Mouse (Mus musculus) limb, embryonic 12.5 days (tissue): ENCODE results near the gene Mef2a. TPM values are rescaled to one million over a fixed set of nuclear protein-coding genes. Genes with fewer than 3 reads are reported as not detected.

Source experiments
- ATAC-seq: fragments of 200-750 bp; cut with Nextera tagmentation; 2 replicates; pipeline ENCODE4 v1.8.0; 2017; ENCODE audit warnings: low read depth, moderate TSS enrichment; ENCODE audit not compliant: insufficient number of reproducible peaks, insufficient read depth, low FRiP score, low TSS enrichment
- H3K27ac ChIP-seq: fragments of 300-500 bp; sonication (generic); 2 replicates; pipeline ENCODE4 v1.5.1; 2016; ENCODE audit warnings: mild to moderate bottlenecking, moderate library complexity
- H3K27me3 ChIP-seq: fragments of 300-500 bp; sonication (generic); 2 replicates; pipeline ENCODE4 v1.6.1; 2016; ENCODE audit warnings: mild to moderate bottlenecking, moderate library complexity
- H3K36me3 ChIP-seq: fragments of 300-500 bp; sonication (generic); 2 replicates; pipeline ENCODE4 v1.6.1; 2016; ENCODE audit warnings: mild to moderate bottlenecking, moderate library complexity
- H3K4me1 ChIP-seq: fragments of 300-500 bp; sonication (generic); replicated peaks from 2 replicates; pipeline ENCODE4 v1.6.1; 2016
- H3K4me2 ChIP-seq: fragments of 300-500 bp; sonication (generic); 2 replicates; pipeline ENCODE4 v1.6.1; 2016; ENCODE audit warnings: mild to moderate bottlenecking, moderate library complexity
- H3K4me3 ChIP-seq: fragments of 300-500 bp; sonication (generic); replicated peaks from 2 replicates; pipeline ENCODE4 v1.5.1; 2016; ENCODE audit warnings: mild to moderate bottlenecking
- H3K9ac ChIP-seq: fragments of 300-500 bp; sonication (generic); replicated peaks from 2 replicates; pipeline ENCODE4 v1.6.1; 2016; ENCODE audit warnings: mild to moderate bottlenecking, moderate library complexity
- H3K9me3 ChIP-seq: fragments of 300-500 bp; sonication (generic); 2 replicates; pipeline ENCODE4 v1.6.1; 2016; ENCODE audit warnings: mild to moderate bottlenecking, moderate library complexity
- WGBS: fragments of 180-500 bp; shearing (Covaris S2); methylation state at CpG from one replicate; pipeline ENCODE4 v1.1.7; 2016; 5-methylcytosine and 5-hydroxymethylcytosine counted together
- polyA plus RNA-seq: library from polyadenylated mRNA; unstranded; fragments of >200 nt; fragmentation: Nextera tagmentation; extraction: Ambion mirVana; gene quantifications from 2 replicates; pipeline ENCODE4 v1.2.1, GENCODE M21; 2016

The Mef2a gene
- polyA plus RNA-seq, 1 experiment from 2014 or later = 30.3 TPM

GRCm38 (mm10) chr7:67368394-67368793, 4.3 kb downstream of the Mef2a start:
- no peaks in the 10 kb centered on the region for H3K36me3 ChIP-seq
- H3K4me3 ChIP-seq = no peak overlapping the region
- no peak overlapping the region for H3K4me2 ChIP-seq
- no peak overlapping the region for H3K27ac ChIP-seq
- no peak for ATAC-seq
- no peak overlapping the region for H3K9ac ChIP-seq
- H3K27me3 ChIP-seq = no peaks in the 10 kb centered on the region
- WGBS = 95% methylated on average over 2 of the region's 2 CpGs
- no peaks in the 10 kb centered on the region for H3K9me3 ChIP-seq
- H3K4me1 ChIP-seq = peaks cover 6% of the 10 kb centered on the region; the same call in 1 of the 2 replicates

DNA sequence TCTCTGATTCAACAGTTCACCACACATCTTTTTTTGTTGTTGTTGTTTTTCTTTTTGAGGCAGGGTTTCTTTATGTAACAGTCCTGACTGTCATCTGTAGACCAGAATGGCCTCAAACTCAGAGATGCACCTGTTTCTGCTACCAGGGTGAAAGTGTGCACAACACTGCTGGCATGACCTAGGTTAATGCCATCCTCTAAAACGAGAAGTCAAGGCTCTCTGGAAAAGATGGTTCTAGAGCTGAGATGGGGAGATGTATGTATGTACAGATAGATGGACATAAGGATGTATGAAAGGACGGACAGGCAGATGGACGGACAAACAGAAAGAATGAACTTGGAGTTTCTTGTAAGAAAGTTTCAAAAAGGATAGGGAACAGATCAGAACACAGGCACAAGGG, 12.1 kb downstream of the Mef2a start:
- peaks cover 8% of the 10 kb centered on the region for H3K9me3 ChIP-seq
- H3K4me1 ChIP-seq = 0 out of 2 replicates have a peak, but pooled peaks cover 2% of the 10 kb centered on the region
- no peak overlapping the region for H3K9ac ChIP-seq
- no peak overlapping the region for H3K4me3 ChIP-seq
- H3K4me2 ChIP-seq = no peak overlapping the region
- 86% methylated on average over 3 of the region's 3 CpGs for WGBS
- ATAC-seq = no peak
- no peaks in the 10 kb centered on the region for H3K27me3 ChIP-seq
- H3K36me3 ChIP-seq = peaks cover 5% of the 10 kb centered on the region
- no peak overlapping the region for H3K27ac ChIP-seq

- peaks cover 10% of the 10 kb centered on the region for H3K9me3 ChIP-seq
- H3K36me3 ChIP-seq = peaks cover 7% of the 10 kb centered on the region
These were observed 12.8 kb downstream of the Mef2a start for GRCm38 (mm10) chr7:67359863-67360262.

DNA sequence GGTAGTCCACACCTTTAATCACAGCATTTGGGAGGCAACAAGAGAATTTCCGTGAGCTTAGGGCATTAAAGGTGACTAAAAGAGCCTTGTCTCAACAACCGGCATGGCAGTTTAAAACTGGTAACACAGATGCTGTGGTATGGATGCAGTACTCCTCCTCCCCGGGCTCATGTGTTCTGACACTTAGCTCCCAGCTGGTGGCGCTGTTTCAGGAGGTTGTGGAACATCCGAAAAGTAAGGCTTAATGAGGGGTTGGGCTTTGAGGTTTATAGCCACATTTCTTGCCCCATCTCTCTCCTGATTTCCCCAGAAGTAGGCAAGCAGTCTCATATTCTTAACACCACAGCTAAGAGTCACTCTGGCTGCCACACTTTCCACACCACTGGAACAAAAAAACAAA, 16.8 kb downstream of the Mef2a start:
- Histone ChIP-seq H3K9me3 (peaks cover 10% of the 10 kb centered on the region), H3K4me1 (0 out of 2 replicates have a peak, but pooled peaks cover 2% of the 10 kb centered on the region), H3K36me3 (peaks cover 7% of the 10 kb centered on the region), H3K4me3 (no peak overlapping the region), H3K9ac (no peak overlapping the region), H3K27ac (no peak overlapping the region), H3K27me3 (no peaks in the 10 kb centered on the region), H3K4me2 (no peak overlapping the region)
- 92% methylated on average over 5 of the region's 5 CpGs for WGBS
- no peak for ATAC-seq

More at GRCm38 (mm10) chr7:67359863-67360262, 12.8 kb downstream of the Mef2a start:
- 0 out of 2 replicates have a peak, but pooled peaks cover 2% of the 10 kb centered on the region for H3K4me1 ChIP-seq
- H3K9ac ChIP-seq = no peak overlapping the region
- no peak overlapping the region; the same call in 1 of the 2 replicates for H3K27ac ChIP-seq
- H3K4me3 ChIP-seq = no peak overlapping the region
- ATAC-seq = no peak
- no peak overlapping the region for H3K4me2 ChIP-seq
- no peaks in the 10 kb centered on the region for H3K27me3 ChIP-seq

DNA sequence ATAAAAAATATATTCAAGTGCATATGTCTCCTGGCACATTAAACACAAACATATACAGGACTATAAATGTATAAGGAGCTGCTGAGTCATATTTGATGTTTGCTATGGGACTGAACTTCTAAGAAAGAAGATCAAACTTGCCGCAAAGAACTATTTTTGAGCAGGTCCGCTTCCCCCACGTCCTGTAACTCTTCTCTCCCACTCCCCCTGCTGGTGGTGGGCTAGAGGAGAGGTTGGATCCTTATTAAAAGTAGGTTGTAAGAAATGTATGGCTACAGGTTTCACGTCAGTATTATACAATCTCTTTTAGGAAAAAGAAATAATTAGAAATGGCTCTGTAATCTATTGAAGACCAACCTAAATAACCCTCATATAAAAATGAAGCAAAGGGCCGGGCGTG, 19.0 kb downstream of the Mef2a start:
- WGBS = 88% methylated on average over 6 of the region's 6 CpGs
- H3K36me3 ChIP-seq = peaks cover 7% of the 10 kb centered on the region
- no peak overlapping the region for H3K9ac ChIP-seq
- ATAC-seq = no peak
- H3K27me3 ChIP-seq = no peaks in the 10 kb centered on the region
- H3K9me3 ChIP-seq = peaks cover 10% of the 10 kb centered on the region
- H3K4me2 ChIP-seq = no peak overlapping the region
- no peak overlapping the region for H3K27ac ChIP-seq
- H3K4me1 ChIP-seq = no peaks in the 10 kb centered on the region
- no peak overlapping the region for H3K4me3 ChIP-seq

- no peak for ATAC-seq
- Histone ChIP-seq H3K36me3 (peaks cover 7% of the 10 kb centered on the region), H3K4me1 (no peaks in the 10 kb centered on the region), H3K9ac (no peak overlapping the region), H3K9me3 (peaks cover 10% of the 10 kb centered on the region), H3K4me2 (no peak overlapping the region), H3K4me3 (no peak overlapping the region), H3K27me3 (no peaks in the 10 kb centered on the region), H3K27ac (no peak overlapping the region)
- WGBS = 77% methylated on average over 4 of the region's 4 CpGs
These were observed 19.7 kb downstream of the Mef2a start for GRCm38 (mm10) chr7:67352989-67353388.

- Histone ChIP-seq H3K4me1 (no peaks in the 10 kb centered on the region), H3K4me3 (no peak overlapping the region), H3K4me2 (no peak overlapping the region), H3K27me3 (no peaks in the 10 kb centered on the region), H3K9me3 (no peaks in the 10 kb centered on the region), H3K36me3 (peaks cover 3% of the 10 kb centered on the region; the same call in 1 of the 2 replicates), H3K27ac (no peak overlapping the region), H3K9ac (no peak overlapping the region)
- 79% methylated on average over 1 of the region's 1 CpGs for WGBS
- no peak for ATAC-seq
These were observed 28.2 kb downstream of the Mef2a start for GRCm38 (mm10) chr7:67344443-67344842.

DNA sequence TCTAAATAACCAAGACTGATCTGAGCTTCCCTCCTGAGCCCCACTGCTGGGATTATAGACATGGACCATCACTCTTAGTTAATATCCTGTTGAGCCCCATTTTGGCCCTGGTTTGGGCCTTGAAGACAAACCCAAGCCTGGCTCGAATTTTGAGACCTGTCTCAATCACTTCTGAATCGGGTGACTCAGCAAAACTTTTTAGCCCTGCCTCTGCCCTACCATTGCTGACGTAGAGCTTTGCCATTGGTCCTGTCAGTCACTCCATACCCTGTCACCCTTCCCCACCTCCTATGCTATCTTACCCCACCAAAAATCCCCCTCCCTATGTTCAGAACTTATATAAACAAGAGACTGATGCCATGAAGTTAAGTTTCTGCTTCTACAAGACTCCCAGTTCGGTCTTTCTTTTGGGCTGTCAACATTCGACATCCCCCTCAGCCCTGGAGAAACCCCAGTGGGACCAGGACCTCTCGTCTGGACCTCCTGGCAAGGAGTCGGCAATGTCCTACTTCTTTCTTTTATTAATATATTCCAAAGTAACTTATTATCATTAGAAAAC, 30.5 kb downstream of the Mef2a start:
- no peak overlapping the region for H3K9ac ChIP-seq
- 88% methylated on average over 7 of the region's 7 CpGs for WGBS
- H3K27me3 ChIP-seq = no peaks in the 10 kb centered on the region
- H3K9me3 ChIP-seq = peaks cover 3% of the 10 kb centered on the region; the same call in 1 of the 2 replicates
- H3K27ac ChIP-seq = no peak overlapping the region
- H3K36me3 ChIP-seq = peaks cover 3% of the 10 kb centered on the region; the same call in 1 of the 2 replicates
- no peak overlapping the region for H3K4me2 ChIP-seq
- H3K4me1 ChIP-seq = no peaks in the 10 kb centered on the region
- no peak overlapping the region for H3K4me3 ChIP-seq
- ATAC-seq = no peak

- H3K27me3 ChIP-seq = no peaks in the 10 kb centered on the region
- H3K9me3 ChIP-seq = no peaks in the 10 kb centered on the region
- peaks cover under 1% of the 10 kb centered on the region; the same call in 1 of the 2 replicates for H3K36me3 ChIP-seq
- no peaks in the 10 kb centered on the region for H3K4me1 ChIP-seq
- H3K9ac ChIP-seq = no peak overlapping the region
- no peak overlapping the region for H3K4me2 ChIP-seq
- WGBS = 72% methylated on average over 1 of the region's 1 CpGs
- H3K4me3 ChIP-seq = no peak overlapping the region
- no peak overlapping the region for H3K27ac ChIP-seq
- ATAC-seq = no peak
These were observed 52.3 kb downstream of the Mef2a start for GRCm38 (mm10) chr7:67320359-67320758.

DNA sequence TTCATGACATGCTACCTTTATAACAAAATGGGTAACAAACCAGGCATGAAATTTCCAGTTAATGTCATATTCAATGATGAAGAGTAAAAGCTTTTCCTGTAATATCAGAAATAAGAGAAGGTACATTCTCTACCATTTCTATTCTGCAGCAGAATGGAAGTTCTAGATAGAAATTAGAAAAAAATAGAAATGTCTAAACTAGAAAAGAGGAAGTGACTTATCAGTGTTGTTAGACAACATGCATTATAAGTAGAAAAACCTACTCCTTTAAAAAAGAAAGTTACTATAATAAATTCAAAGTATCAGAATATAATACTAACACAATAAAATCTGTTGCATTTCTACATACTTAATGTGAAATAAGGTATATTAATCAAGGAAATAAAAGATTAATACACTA, 54.0 kb downstream of the Mef2a start:
- Histone ChIP-seq H3K4me2 (no peak overlapping the region), H3K4me3 (no peak overlapping the region), H3K9ac (no peak overlapping the region), H3K27me3 (no peaks in the 10 kb centered on the region), H3K27ac (no peak overlapping the region), H3K4me1 (no peaks in the 10 kb centered on the region), H3K9me3 (no peaks in the 10 kb centered on the region), H3K36me3 (peaks cover 7% of the 10 kb centered on the region; the same call in 1 of the 2 replicates)
- no peak for ATAC-seq

GRCm38 (mm10) chr7:67313200-67313599, 59.5 kb downstream of the Mef2a start:
- Histone ChIP-seq H3K27me3 (no peaks in the 10 kb centered on the region), H3K4me3 (no peak overlapping the region), H3K36me3 (peaks cover 13% of the 10 kb centered on the region; the same call in 1 of the 2 replicates), H3K9ac (no peak overlapping the region), H3K9me3 (no peaks in the 10 kb centered on the region), H3K4me1 (no peaks in the 10 kb centered on the region), H3K27ac (no peak overlapping the region), H3K4me2 (no peak overlapping the region)
- 86% methylated on average over 3 of the region's 3 CpGs for WGBS
- no peak for ATAC-seq

DNA sequence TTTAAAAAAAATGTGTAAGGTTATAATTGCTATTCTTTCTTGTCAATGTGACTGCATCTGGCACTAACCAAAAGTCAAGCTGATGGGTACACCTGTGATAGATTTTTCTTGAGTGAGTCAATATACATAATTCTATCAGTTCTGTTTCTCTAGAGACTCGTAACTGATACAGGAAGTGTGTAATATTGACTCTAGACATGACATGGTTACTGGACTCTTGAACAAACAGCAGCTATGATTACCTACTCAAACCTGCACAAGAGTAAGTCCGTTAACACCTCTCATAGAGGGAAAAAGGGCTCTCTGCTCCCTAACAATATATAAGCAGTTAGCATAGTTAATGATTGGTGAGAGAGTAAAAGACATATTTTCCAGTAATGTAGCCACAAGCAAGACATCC, 62.5 kb downstream of the Mef2a start:
- Histone ChIP-seq H3K4me3 (no peak overlapping the region), H3K36me3 (peaks cover 10% of the 10 kb centered on the region; the same call in 1 of the 2 replicates), H3K4me2 (no peak overlapping the region), H3K27me3 (no peaks in the 10 kb centered on the region), H3K27ac (no peak overlapping the region), H3K4me1 (no peaks in the 10 kb centered on the region), H3K9me3 (no peaks in the 10 kb centered on the region), H3K9ac (no peak overlapping the region)
- no peak for ATAC-seq
- 89% methylated on average over 2 of the region's 2 CpGs for WGBS
